Comparison of ENCODE assay signal across 8 mouse cellular contexts in genomic region chr10:81289278-81289677, GRCm38 (mm10). TPM values are rescaled to one million over a fixed set of nuclear protein-coding genes. Genes with fewer than 3 reads are reported as not detected.
DNase-seq lines count a peak whose midpoint lies in the region; ATAC-seq and TF ChIP-seq lines count a peak whose summit lies in the region.

No protein-coding gene starts in this region.

- peaks cover 14% of the 10 kb centered on the region for H3K4me1 ChIP-seq in intestine, postnatal 0 days (replicated peaks; ENCODE audit: control insufficient read depth, insufficient read depth, low read length)
- peaks cover 31% of the 10 kb centered on the region for H3K4me1 ChIP-seq in testis, adult 2 months (ENCODE audit: control insufficient read depth, insufficient read depth, low read length)

- H3K9me3 ChIP-seq in intestine, postnatal 0 days (ENCODE audit: control insufficient read depth), result no peaks in the 10 kb centered on the region

- peak overlapping the region; percentile 52 for H3K4me3 ChIP-seq in intestine, postnatal 0 days (ENCODE audit: low read depth, low read length)
- H3K4me3 ChIP-seq in testis, adult 2 months (ENCODE audit: control insufficient read depth, low read depth, low read length), result no peak overlapping the region

- peak overlapping the region; percentile 60 for H3K4me2 ChIP-seq in intestine, postnatal 0 days (replicated peaks; ENCODE audit: low read depth)

- peak; percentile 97 for TF ChIP-seq CTCF in intestine, postnatal 0 days (IDR thresholded peaks at IDR 0.05; ENCODE audit: low read depth)
- peak; percentile 88 for TF ChIP-seq CTCF in testis, adult 2 months (IDR thresholded peaks at IDR 0.05; ENCODE audit: control insufficient read depth, insufficient read depth, insufficient replicate concordance, low read depth, low read length)

- no peaks in the 10 kb centered on the region for H3K36me3 ChIP-seq in intestine, postnatal 0 days (ENCODE audit: control insufficient read depth, insufficient read depth)
- no peaks in the 10 kb centered on the region for H3K36me3 ChIP-seq in testis, adult 2 months (ENCODE audit: control insufficient read depth, insufficient read depth, low read length)

- 2% methylated on average over 7 of the region's 7 CpGs for WGBS in intestine, postnatal 0 days

- DNase-seq in cerebellum, adult 11-12 months, result peak; percentile 77
- peak; percentile 78 to 82 for DNase-seq in right cerebral cortex, postnatal 10 days (ENCODE audit: low spot score in 2 of 2)
- DNase-seq in right cerebral cortex, postnatal 25 days, result no peak
- DNase-seq in embryo, embryonic 11.5 days (ENCODE audit: low read depth, low spot score), result peak; percentile 64
- DNase-seq in lung, postnatal 25 days (ENCODE audit: low spot score), result peak; percentile 72

- H3K9ac ChIP-seq in intestine, postnatal 0 days (ENCODE audit: low read depth, low read length), result peak overlapping the region; percentile 52; the same call in 1 of the 2 replicates

- ATAC-seq in cerebellum, adult (ENCODE audit: insufficient number of reproducible peaks, low FRiP score, low TSS enrichment), result no peak
- ATAC-seq in intestine, postnatal 0 days, result peak; percentile 1; the same call in 1 of the 2 replicates

- H3K27ac ChIP-seq in intestine, postnatal 0 days (ENCODE audit: low read depth, low read length), result peak overlapping the region; percentile 92
- H3K27ac ChIP-seq in testis, adult 2 months (ENCODE audit: control insufficient read depth, insufficient read depth, low read depth, low read length), result no peak overlapping the region

- H3K27me3 ChIP-seq in intestine, postnatal 0 days (replicated peaks; ENCODE audit: control insufficient read depth, insufficient read depth, low read length), result no peaks in the 10 kb centered on the region
- H3K27me3 ChIP-seq in testis, adult 2 months (ENCODE audit: control insufficient read depth, insufficient read depth, low read length), result no peaks in the 10 kb centered on the region

- TF ChIP-seq POLR2A in testis, adult 2 months (IDR thresholded peaks at IDR 0.05; ENCODE audit: control insufficient read depth, low read depth, low read length), result no peak

RNA-seq across cellular contexts. Expression of gene Tjp3, which starts 2.1 kb away (rescaled TPM):
- polyA plus RNA-seq in intestine, postnatal 0 days (2015; fragmentation: Nextera tagmentation; extraction: Ambion mirVana), result 43.2 and 43.4 TPM in 2 replicates
- polyA plus RNA-seq in testis, adult 2 months (2012; rRNA removed), result 0.56 and 0.99 TPM in 2 replicates

RNA-seq across cellular contexts. Expression of gene Pip5k1c, which starts 3.5 kb away (rescaled TPM):
- 27.2 and 27.6 TPM in 2 replicates for polyA plus RNA-seq in intestine, postnatal 0 days (2015; fragmentation: Nextera tagmentation; extraction: Ambion mirVana)
- 10.1 and 10.4 TPM in 2 replicates for polyA plus RNA-seq in testis, adult 2 months (2012; rRNA removed)

RNA-seq across cellular contexts. Expression of gene Apba3, which starts 22.5 kb away (rescaled TPM):
- polyA plus RNA-seq in intestine, postnatal 0 days (2015; fragmentation: Nextera tagmentation; extraction: Ambion mirVana), result 75.2 and 75.4 TPM in 2 replicates
- polyA plus RNA-seq in testis, adult 2 months (2012; rRNA removed), result 53.5 and 77.2 TPM in 2 replicates

RNA-seq across cellular contexts. Expression of gene Mrpl54, which starts 22.5 kb away (rescaled TPM):
- polyA plus RNA-seq in intestine, postnatal 0 days (2015; fragmentation: Nextera tagmentation; extraction: Ambion mirVana), result 268 and 287 TPM in 2 replicates
- 181 and 261 TPM in 2 replicates for polyA plus RNA-seq in testis, adult 2 months (2012; rRNA removed)

RNA-seq across cellular contexts. Expression of gene Cactin, which starts 31.6 kb away (rescaled TPM):
- polyA plus RNA-seq in intestine, postnatal 0 days (2015; fragmentation: Nextera tagmentation; extraction: Ambion mirVana), result 14.7 and 15.0 TPM in 2 replicates
- polyA plus RNA-seq in testis, adult 2 months (2012; rRNA removed), result 13.4 and 16.5 TPM in 2 replicates

Comparison
In these comparisons a context has a peak if more than half of its experiments do, and no peak if none do; other contexts are left out.
1. RNA of gene Tjp3, which starts 2.1 kb away (polyA plus RNA-seq): 43.2 to 43.4 TPM in intestine, postnatal 0 days; 0.56 to 0.99 TPM in testis, adult 2 months; every median in the first group is over 10 times any median in the second.